Mouse (Mus musculus): ENCODE data around the gene Slc17a4. TPM values are rescaled to one million over a fixed set of nuclear protein-coding genes. Genes with fewer than 3 reads are reported as not detected.
A peak's percentile ranks its signal among the peaks of the same experiment; 100 is the strongest.

Gene Slc17a4
- total RNA-seq (2015; ENCODE audit: low replicate concordance) (0.42 TPM in 1 of 2 replicates, not detected in the other), total RNA-seq (2017; ENCODE audit: low replicate concordance) (2.4 TPM in 1 of 2 replicates, not detected in the other)

DNA sequence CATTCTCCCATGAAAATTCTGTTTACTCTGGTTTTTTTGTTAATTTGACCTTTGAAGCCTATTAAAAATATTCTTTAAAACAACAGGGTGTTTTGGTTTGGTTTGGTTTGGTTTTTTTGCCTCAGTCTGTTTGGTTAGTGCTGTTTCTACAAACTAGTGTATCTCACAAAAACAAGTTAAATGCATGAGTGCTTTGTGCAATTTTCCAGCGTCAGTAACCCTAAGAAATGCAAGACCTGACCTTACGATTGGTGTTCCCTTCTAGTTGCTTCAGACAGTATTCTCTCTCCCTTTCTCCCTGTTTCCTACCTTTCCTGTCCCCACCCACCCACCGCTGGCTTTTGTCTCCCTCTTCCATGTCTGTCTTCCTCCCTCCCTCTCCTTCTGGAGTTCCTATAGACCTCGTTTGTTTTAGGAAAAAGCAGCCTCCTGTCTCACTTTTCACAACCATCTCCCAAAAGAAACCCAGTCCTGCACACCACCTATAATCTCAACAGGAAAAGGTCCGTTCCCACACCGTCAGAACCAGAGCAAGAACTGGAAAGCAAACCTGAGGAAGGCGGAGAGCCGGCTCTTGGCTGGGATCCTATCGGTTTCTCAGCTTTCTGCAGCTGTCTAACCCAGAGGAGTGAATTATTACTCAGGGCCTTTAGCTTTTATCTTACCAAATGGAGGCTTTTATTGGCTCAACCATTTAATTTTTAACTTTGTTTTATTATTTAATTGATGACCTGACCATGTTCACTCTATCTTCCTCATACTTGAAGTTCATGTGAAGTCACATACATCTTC, at the start of gene Slc17a4:
Gene Slc17a4, minus strand, starts transcription at position 634 of the 792 bp plus-strand sequence.
- ATAC-seq (replicated peaks; ENCODE audit: low FRiP score, poor library complexity, severe bottlenecking): peak; percentile 61; the same call in 1 of the 2 replicates

GRCm38 (mm10) chr13:23959776-23960175, 45.0 kb upstream of the Slc17a4 start:
- ATAC-seq (replicated peaks; ENCODE audit: low FRiP score, poor library complexity, severe bottlenecking): no peak

GRCm38 (mm10) chr13:23950928-23951327, 36.1 kb upstream of the Slc17a4 start:
- ATAC-seq (replicated peaks; ENCODE audit: low FRiP score, poor library complexity, severe bottlenecking): no peak

GRCm38 (mm10) chr13:23949484-23950246, 34.9 kb upstream of the Slc17a4 start:
- no peak for ATAC-seq (replicated peaks; ENCODE audit: low FRiP score, poor library complexity, severe bottlenecking)

- ATAC-seq (replicated peaks; ENCODE audit: low FRiP score, poor library complexity, severe bottlenecking): no peak
Observed at GRCm38 (mm10) chr13:23946254-23946653, 31.4 kb upstream of the Slc17a4 start.

GRCm38 (mm10) chr13:23942861-23943260, 28.1 kb upstream of the Slc17a4 start:
- no peak for ATAC-seq (replicated peaks; ENCODE audit: low FRiP score, poor library complexity, severe bottlenecking)

- no peak for ATAC-seq (replicated peaks; ENCODE audit: low FRiP score, poor library complexity, severe bottlenecking)
Observed at GRCm38 (mm10) chr13:23940291-23940690, 25.5 kb upstream of the Slc17a4 start.

GRCm38 (mm10) chr13:23938699-23939098, 23.9 kb upstream of the Slc17a4 start:
- no peak for ATAC-seq (replicated peaks; ENCODE audit: low FRiP score, poor library complexity, severe bottlenecking)

GRCm38 (mm10) chr13:23934211-23934520, 19.4 kb upstream of the Slc17a4 start, which contains the start of gene Hist1h2aa:
Gene Hist1h2aa, plus strand, starts transcription at chr13:23934462.
- no peak for ATAC-seq (replicated peaks; ENCODE audit: low FRiP score, poor library complexity, severe bottlenecking)

DNA sequence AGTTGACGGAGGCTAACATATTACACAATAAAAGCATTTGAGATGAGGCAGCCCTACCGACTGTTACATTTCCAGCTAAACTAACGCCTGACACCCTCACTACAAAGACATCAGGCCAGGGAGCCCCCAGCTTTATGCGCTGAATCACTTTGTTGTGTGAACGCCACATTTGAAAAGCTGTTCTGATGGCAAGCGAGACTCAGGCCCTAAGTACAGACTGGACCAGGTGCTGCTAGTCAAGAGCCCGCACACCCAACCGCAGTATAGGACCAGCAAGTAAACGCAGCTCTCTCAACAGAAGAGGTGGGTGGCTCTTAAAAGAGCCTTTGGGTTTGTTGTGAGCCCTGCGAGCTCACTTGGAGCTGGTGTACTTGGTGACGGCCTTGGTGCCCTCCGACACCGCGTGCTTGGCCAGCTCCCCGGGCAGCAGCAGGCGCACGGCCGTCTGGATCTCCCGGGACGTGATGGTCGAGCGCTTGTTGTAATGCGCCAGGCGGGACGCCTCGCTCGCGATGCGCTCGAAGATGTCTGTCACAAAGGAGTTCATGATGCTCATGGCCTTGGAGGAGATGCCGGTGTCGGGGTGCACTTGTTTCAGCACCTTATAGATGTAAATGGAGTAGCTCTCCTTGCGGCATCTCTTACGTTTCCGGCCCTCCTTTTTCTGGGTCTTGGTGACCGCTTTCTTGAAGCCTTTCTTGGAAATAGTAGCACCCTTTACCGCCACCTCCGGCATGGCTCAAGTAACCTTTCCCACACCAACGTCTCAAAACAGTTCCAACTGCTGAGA, 18.8 kb upstream of the Slc17a4 start, which contains the start of gene Hist1h2ba:
Gene Hist1h2ba, minus strand, starts transcription at position 736 of the 790 bp plus-strand sequence.
- ATAC-seq (replicated peaks; ENCODE audit: low FRiP score, poor library complexity, severe bottlenecking): no peak

DNA sequence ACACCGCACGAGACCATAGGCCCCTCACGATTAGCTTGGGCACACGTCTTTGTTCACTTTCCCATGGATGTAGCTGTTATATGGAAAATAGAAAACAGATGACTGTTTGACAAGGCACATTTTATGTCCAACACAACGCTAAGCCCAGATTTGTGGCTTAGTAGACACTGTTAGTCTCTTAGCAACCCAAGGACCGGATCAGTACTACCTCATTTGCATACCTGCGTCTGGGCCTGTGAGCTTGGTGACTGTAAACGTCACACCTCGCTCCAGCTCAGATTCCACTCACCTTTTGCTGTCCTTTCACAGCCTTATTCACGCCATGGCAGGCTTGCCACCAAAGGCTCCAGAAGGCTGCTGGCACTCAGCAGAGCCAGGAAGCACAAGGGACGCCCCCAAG, 16.1 kb upstream of the Slc17a4 start:
- ATAC-seq (replicated peaks; ENCODE audit: low FRiP score, poor library complexity, severe bottlenecking): no peak

- no peak for ATAC-seq (replicated peaks; ENCODE audit: low FRiP score, poor library complexity, severe bottlenecking)
Observed at GRCm38 (mm10) chr13:23930461-23930860, 15.7 kb upstream of the Slc17a4 start.

DNA sequence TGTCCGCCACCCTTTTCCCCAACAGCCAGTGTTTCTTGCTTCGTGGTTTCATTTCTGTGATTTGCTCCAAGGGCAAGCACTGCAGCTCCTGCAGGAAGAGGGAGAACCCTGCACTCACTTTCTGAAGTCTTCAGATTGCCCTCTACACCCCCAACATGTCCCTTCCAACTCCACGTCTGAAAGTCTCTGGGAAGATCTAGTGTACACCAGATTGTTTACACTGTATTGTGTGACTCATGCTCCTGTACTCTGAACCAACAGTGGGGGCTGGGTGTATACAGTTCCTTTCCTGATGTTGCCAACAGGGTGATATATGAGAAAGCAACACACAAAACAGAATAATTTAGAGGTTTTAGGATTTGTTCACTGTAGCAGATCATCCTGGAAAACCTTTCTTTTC, 13.8 kb upstream of the Slc17a4 start:
- no peak for ATAC-seq (replicated peaks; ENCODE audit: low FRiP score, poor library complexity, severe bottlenecking)

- ATAC-seq (replicated peaks; ENCODE audit: low FRiP score, poor library complexity, severe bottlenecking): no peak
Observed at GRCm38 (mm10) chr13:23925792-23926191, 11.0 kb upstream of the Slc17a4 start.

DNA sequence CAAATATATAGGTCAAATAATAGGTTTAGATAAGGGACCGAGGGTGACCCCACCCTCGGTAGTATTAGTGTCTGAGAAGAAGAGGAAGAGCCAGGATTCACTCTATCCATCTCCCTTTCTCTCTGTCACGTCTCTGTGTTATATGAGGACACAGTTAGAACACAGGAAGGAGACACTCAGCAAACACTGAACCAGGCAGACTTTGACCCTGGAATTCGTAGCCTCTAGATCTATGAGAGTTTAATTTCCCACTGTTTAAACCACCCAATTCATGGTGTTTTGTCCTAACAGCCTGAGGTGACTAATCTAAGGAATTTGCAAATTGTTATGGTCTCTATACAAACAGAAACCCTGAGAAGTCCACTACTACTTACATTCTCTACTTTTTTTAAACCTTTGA, 2.9 kb upstream of the Slc17a4 start:
- no peak for ATAC-seq (replicated peaks; ENCODE audit: low FRiP score, poor library complexity, severe bottlenecking)

DNA sequence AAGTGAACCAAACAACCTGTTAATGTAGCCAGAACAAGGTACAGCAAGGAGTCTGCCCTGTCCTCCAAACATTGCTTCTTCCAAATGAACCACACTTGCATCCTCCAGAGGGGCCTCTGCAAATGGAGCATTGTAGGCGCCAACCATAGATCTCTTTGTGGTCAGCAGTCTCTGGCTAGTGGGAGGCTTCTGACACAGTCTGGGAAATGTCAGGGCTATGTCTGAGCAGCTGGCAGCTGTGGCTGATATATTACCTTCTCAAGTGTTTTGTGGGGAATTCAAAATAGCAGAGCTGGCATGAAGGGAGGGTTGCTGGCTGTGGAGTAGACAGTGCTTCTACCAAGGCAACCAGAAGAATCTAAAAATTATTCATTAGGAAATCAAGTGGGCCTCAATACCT, 1.3 kb upstream of the Slc17a4 start:
- no peak for ATAC-seq (replicated peaks; ENCODE audit: low FRiP score, poor library complexity, severe bottlenecking)

- ATAC-seq (replicated peaks; ENCODE audit: low FRiP score, poor library complexity, severe bottlenecking): no peak; the same call in 1 of the 2 replicates
Observed at GRCm38 (mm10) chr13:23913791-23914306, 960 bp downstream of the Slc17a4 start.

GRCm38 (mm10) chr13:23911335-23911734, 3.5 kb downstream of the Slc17a4 start:
- ATAC-seq (replicated peaks; ENCODE audit: low FRiP score, poor library complexity, severe bottlenecking): no peak

DNA sequence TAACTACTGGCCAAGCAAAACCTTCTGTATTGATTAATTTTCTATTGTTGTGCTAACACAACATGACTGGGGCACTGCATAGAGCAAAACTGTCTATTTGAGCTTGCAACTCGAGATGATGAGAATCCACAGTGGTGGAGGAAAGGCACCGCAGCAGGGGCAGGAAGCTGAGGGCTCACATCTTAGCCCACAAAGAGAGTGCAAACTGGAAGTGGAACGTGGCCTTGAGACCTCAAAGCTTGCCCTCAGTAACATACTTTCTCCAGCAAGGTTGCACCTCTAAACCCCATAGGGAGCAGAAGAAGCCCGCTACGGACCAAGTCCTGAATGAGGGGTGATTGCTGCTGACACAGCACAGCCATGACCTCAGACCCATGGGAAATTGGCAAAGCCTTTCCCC, 4.7 kb downstream of the Slc17a4 start:
- no peak; the same call in 1 of the 2 replicates for ATAC-seq (replicated peaks; ENCODE audit: low FRiP score, poor library complexity, severe bottlenecking)

- no peak for ATAC-seq (replicated peaks; ENCODE audit: low FRiP score, poor library complexity, severe bottlenecking)
Observed at GRCm38 (mm10) chr13:23906906-23907305, 7.9 kb downstream of the Slc17a4 start.
